Mouse (Mus musculus) CH12.LX (cell line): Measurements from ENCODE around the gene Map4k3.

Experiments used
- BHLHE40 ChIP-seq: IDR thresholded peaks from 2 replicates; pipeline ENCODE4 v1.6.1; 2011; ENCODE audit warnings: mild to moderate bottlenecking, low read depth, low read length, improper control_type of control experiment
- CTCF ChIP-seq, 2 experiments: IDR thresholded peaks in 1 of 2; conservative IDR thresholded peaks in 1 of 2; 2 replicates each; pipeline ENCODE4 v1.5.1; 2011 to 2012; ENCODE audit warnings: low read depth in 2 of 2, low read length in 2 of 2, improper control_type of control experiment in 1 of 2, inconsistent platforms in 1 of 2, mild to moderate bottlenecking in 1 of 2, moderate library complexity in 1 of 2
- MAFK ChIP-seq: IDR thresholded peaks from 2 replicates; pipeline ENCODE4 v1.6.1; 2011; ENCODE audit warnings: low read length, improper control_type of control experiment; ENCODE audit not compliant: insufficient replicate concordance
- ZC3H11A ChIP-seq: IDR thresholded peaks from 2 replicates; pipeline ENCODE4 v1.6.1; 2012; ENCODE audit warnings: low read depth, mild to moderate bottlenecking, inconsistent platforms, low read length, improper control_type of control experiment
- ZMIZ1 ChIP-seq: IDR thresholded peaks from 2 replicates; pipeline ENCODE4 v1.6.1; 2012; ENCODE audit warnings: low read depth, mild to moderate bottlenecking, inconsistent platforms, low read length, improper control_type of control experiment

- TF ChIP-seq MAFK (no peak), CTCF (conservative IDR thresholded peaks at IDR 0.05 in 1 of 2, IDR thresholded peaks at IDR 0.05 in 1 of 2; ENCODE audit: low read depth in 2 of 2, low read length in 2 of 2) (no peak), BHLHE40 (no peak), ZMIZ1 (no peak), ZC3H11A (no peak)
Observed at GRCm38 (mm10) chr17:80618890-80619289, 109.4 kb downstream of the Map4k3 start.
